Mouse (Mus musculus): ENCODE data around the gene Ccn2. TPM values are rescaled to one million over a fixed set of nuclear protein-coding genes. Genes with fewer than 3 reads are reported as not detected.

The Ccn2 gene
- polyA plus RNA-seq, 1 experiment from 2014 or later, result 3.3 TPM

DNA sequence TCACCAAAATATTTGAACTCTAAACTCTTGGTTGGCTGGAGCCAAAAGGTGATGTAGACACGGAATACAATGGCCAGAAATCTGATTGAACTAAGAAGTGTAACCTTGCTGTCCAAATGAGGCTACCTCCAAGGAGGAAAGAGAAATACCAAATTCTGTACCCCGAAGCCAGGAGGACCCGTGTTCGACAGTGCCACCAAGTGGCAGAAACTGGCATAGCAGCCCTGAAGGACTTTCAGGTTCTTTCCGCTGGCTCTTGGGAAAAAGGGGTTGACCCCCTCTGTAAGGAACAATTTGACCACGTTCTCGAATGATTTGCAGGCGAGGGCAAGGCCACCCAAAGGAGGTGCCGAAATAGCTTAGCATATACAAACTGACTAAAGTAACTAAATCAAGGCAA lies 26.3 kb downstream of the Ccn2 start:
- DNase-seq (ENCODE audit: low spot score), result peak; percentile 57
- no peak for ATAC-seq (ENCODE audit: low FRiP score)

DNA sequence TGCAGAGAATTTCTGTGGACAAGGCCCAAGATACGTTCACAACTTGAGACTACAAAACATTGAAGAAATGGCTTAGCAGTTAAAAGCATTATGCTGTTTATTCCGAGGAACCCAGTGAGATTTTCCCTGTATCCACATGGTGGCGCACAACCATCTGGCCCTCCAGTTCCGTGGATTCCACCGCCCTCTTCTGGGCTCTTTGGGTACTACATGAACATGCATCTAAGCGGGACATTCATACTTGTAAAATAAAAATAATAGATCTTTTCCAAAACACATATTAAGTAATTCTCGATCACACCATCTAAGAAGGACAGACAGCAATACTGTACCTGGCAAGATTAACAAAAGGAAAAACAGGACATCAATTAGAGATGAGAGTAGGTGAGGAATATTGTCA lies 27.3 kb downstream of the Ccn2 start:
- Histone ChIP-seq H3K27me3 (ENCODE audit: control insufficient read depth, insufficient read depth, low read length) (no peaks in the 10 kb centered on the region), H3K27ac (no peak overlapping the region), H3K4me2 (replicated peaks) (no peak overlapping the region), H3K4me3 (replicated peaks; ENCODE audit: low read length) (no peak overlapping the region), H3K36me3 (replicated peaks; ENCODE audit: control insufficient read depth, insufficient read depth) (no peaks in the 10 kb centered on the region), H3K9ac (no peak overlapping the region), H3K9me3 (ENCODE audit: control insufficient read depth, low read length) (no peaks in the 10 kb centered on the region), H3K4me1 (replicated peaks; ENCODE audit: control insufficient read depth, insufficient read depth, low read length) (no peaks in the 10 kb centered on the region)
- peak; percentile 57 for DNase-seq (ENCODE audit: low spot score)
- no peak for ATAC-seq (ENCODE audit: low FRiP score)
- WGBS, result 26% methylated on average over 7 of the region's 7 CpGs

More for the DNA sequence above, 26.3 kb downstream of the Ccn2 start:
- Histone ChIP-seq H3K36me3 (replicated peaks; ENCODE audit: control insufficient read depth, insufficient read depth) (no peaks in the 10 kb centered on the region), H3K27me3 (ENCODE audit: control insufficient read depth, insufficient read depth, low read length) (no peaks in the 10 kb centered on the region), H3K27ac (no peak overlapping the region), H3K9me3 (ENCODE audit: control insufficient read depth, low read length) (no peaks in the 10 kb centered on the region), H3K4me2 (replicated peaks) (no peak overlapping the region), H3K9ac (no peak overlapping the region), H3K4me3 (replicated peaks; ENCODE audit: low read length) (no peak overlapping the region), H3K4me1 (replicated peaks; ENCODE audit: control insufficient read depth, insufficient read depth, low read length) (no peaks in the 10 kb centered on the region)
- 38% methylated on average over 9 of the region's 9 CpGs for WGBS

DNA sequence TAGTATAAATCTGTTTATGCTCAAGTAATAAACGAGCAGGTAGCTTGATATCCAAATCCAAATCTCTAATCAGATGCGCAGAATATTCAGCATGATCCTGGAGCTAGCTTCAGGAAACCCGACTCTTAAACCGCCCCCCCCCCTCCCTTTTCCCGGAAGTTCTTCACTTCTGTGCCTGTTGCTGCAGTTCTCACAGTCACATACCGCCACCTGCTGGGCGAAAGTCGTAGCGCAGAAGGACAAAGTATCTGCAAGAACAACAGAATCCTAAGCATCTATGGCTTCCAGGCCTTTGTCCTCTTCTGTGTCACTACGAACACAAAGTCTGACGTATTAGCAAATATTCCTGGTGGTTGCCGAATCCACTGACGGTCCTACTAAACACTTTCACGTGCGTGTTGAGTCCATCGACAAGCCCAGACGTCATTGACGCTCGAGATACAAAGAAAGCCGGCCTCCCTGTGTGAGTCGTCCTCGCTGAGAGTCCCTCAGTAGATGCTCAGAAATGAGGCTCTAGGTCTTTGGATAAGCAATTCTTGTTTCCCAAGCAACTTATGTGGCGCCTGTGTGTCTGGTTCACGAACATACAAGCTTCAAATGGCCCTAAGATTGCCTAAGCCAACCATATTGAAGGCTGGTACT lies 29.9 kb downstream of the Ccn2 start:
- Histone ChIP-seq H3K27ac (no peak overlapping the region), H3K9ac (no peak overlapping the region), H3K4me2 (replicated peaks) (peak overlapping the region; percentile 23), H3K36me3 (replicated peaks; ENCODE audit: control insufficient read depth, insufficient read depth) (no peaks in the 10 kb centered on the region), H3K4me1 (replicated peaks; ENCODE audit: control insufficient read depth, insufficient read depth, low read length) (no peaks in the 10 kb centered on the region), H3K4me3 (replicated peaks; ENCODE audit: low read length) (no peak overlapping the region), H3K27me3 (ENCODE audit: control insufficient read depth, insufficient read depth, low read length) (no peaks in the 10 kb centered on the region), H3K9me3 (ENCODE audit: control insufficient read depth, low read length) (no peaks in the 10 kb centered on the region)
- DNase-seq (ENCODE audit: low spot score), result peak; percentile 93
- 39% methylated on average over 24 of the region's 24 CpGs for WGBS
- ATAC-seq (ENCODE audit: low FRiP score), result peak; percentile 42; the same call in 1 of the 2 replicates

DNA sequence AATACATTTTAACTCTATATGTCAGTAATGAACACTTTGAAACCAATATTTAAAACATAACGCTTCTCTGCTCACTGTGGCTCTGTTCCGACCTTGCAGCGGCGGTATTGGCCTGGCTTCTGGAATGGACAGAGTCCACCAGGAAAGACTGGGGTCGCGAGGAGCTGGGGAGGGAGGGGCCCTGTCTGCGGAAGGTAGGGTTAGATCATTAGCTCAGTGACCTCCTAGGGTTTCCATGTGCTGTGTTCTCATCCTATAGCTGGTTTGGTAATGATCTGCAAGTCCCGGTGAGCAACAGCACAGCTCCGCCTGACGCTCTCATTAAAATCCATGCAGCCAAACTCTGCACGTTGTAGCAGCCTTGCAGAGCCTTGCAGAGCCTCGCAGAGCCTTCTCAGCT lies 32.0 kb downstream of the Ccn2 start:
- no peak overlapping the region for H3K4me3 ChIP-seq (replicated peaks; ENCODE audit: low read length)
- H3K27me3 ChIP-seq (ENCODE audit: control insufficient read depth, insufficient read depth, low read length), result no peaks in the 10 kb centered on the region
- H3K36me3 ChIP-seq (replicated peaks; ENCODE audit: control insufficient read depth, insufficient read depth), result no peaks in the 10 kb centered on the region
- ATAC-seq (ENCODE audit: low FRiP score) (no peak), DNase-seq (ENCODE audit: low spot score) (no peak)
- 74% methylated on average over 12 of the region's 12 CpGs for WGBS
- H3K9ac ChIP-seq, result no peak overlapping the region
- no peaks in the 10 kb centered on the region for H3K4me1 ChIP-seq (replicated peaks; ENCODE audit: control insufficient read depth, insufficient read depth, low read length)
- no peaks in the 10 kb centered on the region for H3K9me3 ChIP-seq (ENCODE audit: control insufficient read depth, low read length)
- H3K27ac ChIP-seq, result no peak overlapping the region
- H3K4me2 ChIP-seq (replicated peaks), result no peak overlapping the region

DNA sequence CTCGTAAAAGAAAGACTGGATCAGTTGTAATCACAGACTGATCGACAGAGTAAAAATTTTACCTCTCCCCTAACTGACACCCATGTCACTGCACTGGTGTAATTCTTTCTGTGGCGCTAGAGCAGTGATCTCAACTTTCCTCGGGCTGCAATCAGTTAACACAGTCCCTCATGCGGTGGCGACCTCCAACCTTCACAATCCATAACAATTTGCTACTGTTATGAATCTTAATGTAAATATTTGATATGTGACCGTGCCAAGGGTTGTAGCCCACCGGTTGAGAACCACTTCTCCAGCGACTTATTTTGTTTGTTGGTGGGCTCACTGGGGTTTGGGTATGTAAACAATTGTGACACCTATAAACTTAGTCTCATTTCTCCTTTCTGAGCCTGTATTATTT lies 33.2 kb downstream of the Ccn2 start:
- no peak for DNase-seq (ENCODE audit: low spot score)
- Histone ChIP-seq H3K4me3 (replicated peaks; ENCODE audit: low read length) (no peak overlapping the region), H3K4me2 (replicated peaks) (no peak overlapping the region), H3K27me3 (ENCODE audit: control insufficient read depth, insufficient read depth, low read length) (no peaks in the 10 kb centered on the region), H3K27ac (no peak overlapping the region), H3K9me3 (ENCODE audit: control insufficient read depth, low read length) (no peaks in the 10 kb centered on the region), H3K36me3 (replicated peaks; ENCODE audit: control insufficient read depth, insufficient read depth) (no peaks in the 10 kb centered on the region), H3K4me1 (replicated peaks; ENCODE audit: control insufficient read depth, insufficient read depth, low read length) (no peaks in the 10 kb centered on the region), H3K9ac (no peak overlapping the region)
- WGBS, result 85% methylated on average over 9 of the region's 9 CpGs
- no peak for ATAC-seq (ENCODE audit: low FRiP score)

DNA sequence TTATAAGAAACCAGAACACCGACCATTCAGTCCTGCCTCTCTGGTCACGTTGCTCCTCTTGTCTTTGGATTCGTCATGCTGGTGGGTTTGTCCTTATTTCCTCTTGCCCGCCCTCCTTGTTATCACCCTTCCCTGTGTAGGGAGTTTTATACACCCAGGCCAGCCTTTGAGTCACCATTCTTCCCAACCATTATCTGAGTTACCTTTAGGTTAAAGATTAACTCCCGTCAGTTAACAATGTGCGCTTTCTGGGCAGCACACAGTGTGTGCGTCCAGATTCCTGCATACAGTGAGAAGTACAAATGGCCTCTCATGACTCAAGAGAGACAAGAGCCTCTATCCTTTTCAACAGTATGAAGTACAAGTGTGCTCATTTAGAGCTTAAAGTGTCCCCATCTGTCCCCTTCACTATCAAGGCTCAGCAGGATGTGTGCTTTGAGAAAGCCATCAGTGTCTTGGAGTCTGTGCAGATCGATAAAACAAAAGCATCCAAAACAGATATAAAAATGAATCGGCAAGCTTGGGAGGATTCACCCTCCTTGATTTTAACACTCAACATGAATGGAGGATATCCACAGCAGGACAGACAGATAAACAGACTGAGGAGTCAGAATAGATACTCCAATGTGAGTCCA lies 34.0 kb downstream of the Ccn2 start:
- H3K4me2 ChIP-seq (replicated peaks), result no peak overlapping the region
- WGBS, result 64% methylated on average over 9 of the region's 9 CpGs
- H3K36me3 ChIP-seq (replicated peaks; ENCODE audit: control insufficient read depth, insufficient read depth), result no peaks in the 10 kb centered on the region
- DNase-seq (ENCODE audit: low spot score) (no peak), ATAC-seq (ENCODE audit: low FRiP score) (no peak)
- H3K27me3 ChIP-seq (ENCODE audit: control insufficient read depth, insufficient read depth, low read length), result no peaks in the 10 kb centered on the region
- no peak overlapping the region for H3K27ac ChIP-seq
- H3K9ac ChIP-seq, result no peak overlapping the region
- no peaks in the 10 kb centered on the region for H3K4me1 ChIP-seq (replicated peaks; ENCODE audit: control insufficient read depth, insufficient read depth, low read length)
- no peak overlapping the region for H3K4me3 ChIP-seq (replicated peaks; ENCODE audit: low read length)
- no peaks in the 10 kb centered on the region for H3K9me3 ChIP-seq (ENCODE audit: control insufficient read depth, low read length)

DNA sequence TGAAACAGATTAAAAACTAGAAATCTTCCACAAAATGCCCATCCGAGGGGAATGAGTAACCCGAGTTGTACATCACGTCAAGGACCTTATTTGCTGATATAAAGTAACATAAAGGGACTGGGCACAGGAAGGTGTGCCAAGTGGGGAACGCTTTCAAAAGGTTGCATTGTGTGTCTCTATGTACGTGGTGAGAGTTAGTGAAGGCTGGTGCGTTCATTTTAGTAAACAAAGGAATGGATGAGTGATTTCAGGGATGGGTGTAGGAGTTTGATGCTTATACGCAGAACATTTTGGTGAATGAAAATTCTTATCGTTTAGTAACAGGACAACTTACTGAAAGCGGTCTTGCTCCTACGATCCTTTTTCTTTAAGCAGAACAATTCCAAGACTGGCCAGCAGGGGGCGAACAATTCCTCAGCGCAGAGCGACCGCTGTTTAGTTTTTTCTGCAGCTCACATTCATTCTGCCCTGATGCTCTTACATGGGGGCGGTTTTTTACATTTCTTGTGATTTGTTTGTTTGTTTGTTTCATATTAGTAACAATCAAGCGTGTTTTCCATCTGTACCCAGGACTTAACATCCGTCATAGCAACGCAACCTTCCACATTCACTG lies 35.3 kb downstream of the Ccn2 start:
- H3K36me3 ChIP-seq (replicated peaks; ENCODE audit: control insufficient read depth, insufficient read depth), result no peaks in the 10 kb centered on the region
- H3K27me3 ChIP-seq (ENCODE audit: control insufficient read depth, insufficient read depth, low read length), result no peaks in the 10 kb centered on the region
- peak; percentile 59; the same call in 1 of the 2 replicates for ATAC-seq (ENCODE audit: low FRiP score)
- H3K4me3 ChIP-seq (replicated peaks; ENCODE audit: low read length), result no peak overlapping the region
- H3K4me1 ChIP-seq (replicated peaks; ENCODE audit: control insufficient read depth, insufficient read depth, low read length), result no peaks in the 10 kb centered on the region
- H3K4me2 ChIP-seq (replicated peaks), result peak overlapping the region; percentile 27
- DNase-seq (ENCODE audit: low spot score), result peak; percentile 94
- 25% methylated on average over 18 of the region's 18 CpGs for WGBS
- no peak overlapping the region for H3K27ac ChIP-seq
- H3K9ac ChIP-seq, result no peak overlapping the region
- no peaks in the 10 kb centered on the region for H3K9me3 ChIP-seq (ENCODE audit: control insufficient read depth, low read length)

DNA sequence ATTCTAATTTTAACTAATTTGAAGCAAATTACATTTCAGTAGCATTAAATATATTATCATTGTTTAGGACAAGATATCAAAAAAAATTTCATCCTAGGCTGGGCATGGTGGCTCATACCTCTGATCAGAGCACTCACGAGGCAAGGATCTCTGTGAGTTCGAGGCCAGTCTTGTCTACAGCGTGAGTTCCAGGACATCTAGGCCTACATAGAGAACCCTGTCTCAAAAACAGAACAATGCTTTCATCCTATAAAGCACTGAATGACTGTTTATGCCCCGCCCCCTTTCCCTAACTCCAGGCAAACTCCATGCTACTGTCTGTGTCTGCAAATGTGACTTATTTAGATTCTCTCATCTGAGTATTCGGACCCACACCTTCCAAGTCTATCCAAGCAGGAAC lies 35.9 kb downstream of the Ccn2 start:
- H3K4me2 ChIP-seq (replicated peaks), result no peak overlapping the region
- no peaks in the 10 kb centered on the region for H3K4me1 ChIP-seq (replicated peaks; ENCODE audit: control insufficient read depth, insufficient read depth, low read length)
- no peaks in the 10 kb centered on the region for H3K36me3 ChIP-seq (replicated peaks; ENCODE audit: control insufficient read depth, insufficient read depth)
- WGBS, result 92% methylated on average over 5 of the region's 5 CpGs
- ATAC-seq (ENCODE audit: low FRiP score) (no peak), DNase-seq (ENCODE audit: low spot score) (no peak)
- H3K9me3 ChIP-seq (ENCODE audit: control insufficient read depth, low read length), result no peaks in the 10 kb centered on the region
- no peak overlapping the region for H3K4me3 ChIP-seq (replicated peaks; ENCODE audit: low read length)
- H3K9ac ChIP-seq, result no peak overlapping the region
- no peaks in the 10 kb centered on the region for H3K27me3 ChIP-seq (ENCODE audit: control insufficient read depth, insufficient read depth, low read length)
- H3K27ac ChIP-seq, result no peak overlapping the region

DNA sequence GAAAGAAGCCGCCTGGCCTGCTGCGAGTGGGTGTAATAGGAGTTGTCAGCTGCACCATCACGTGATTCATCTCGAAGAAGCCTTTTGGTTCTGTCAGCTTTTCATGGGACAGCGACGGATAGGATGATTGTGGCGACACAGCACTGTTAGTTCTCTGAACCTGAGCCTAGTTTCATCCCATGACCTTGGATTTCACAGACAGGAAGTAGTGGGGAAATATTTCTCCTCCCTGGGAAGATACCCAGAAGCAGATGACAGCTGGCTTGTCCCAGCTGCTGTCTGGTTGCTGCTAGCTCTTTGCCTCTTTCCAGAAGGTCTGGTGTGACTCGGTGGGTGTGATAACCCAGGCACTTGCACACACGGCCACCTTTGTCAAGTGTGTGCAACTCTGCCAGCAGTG lies 39.0 kb downstream of the Ccn2 start:
- DNase-seq (ENCODE audit: low spot score) (no peak), ATAC-seq (ENCODE audit: low FRiP score) (no peak)
- H3K27me3 ChIP-seq (ENCODE audit: control insufficient read depth, insufficient read depth, low read length), result no peaks in the 10 kb centered on the region
- H3K27ac ChIP-seq, result no peak overlapping the region
- no peak overlapping the region for H3K4me2 ChIP-seq (replicated peaks)
- H3K36me3 ChIP-seq (replicated peaks; ENCODE audit: control insufficient read depth, insufficient read depth), result no peaks in the 10 kb centered on the region
- H3K9ac ChIP-seq, result no peak overlapping the region
- no peak overlapping the region for H3K4me3 ChIP-seq (replicated peaks; ENCODE audit: low read length)
- H3K9me3 ChIP-seq (ENCODE audit: control insufficient read depth, low read length), result no peaks in the 10 kb centered on the region
- no peaks in the 10 kb centered on the region for H3K4me1 ChIP-seq (replicated peaks; ENCODE audit: control insufficient read depth, insufficient read depth, low read length)
- 84% methylated on average over 9 of the region's 9 CpGs for WGBS
